17 mouse cellular contexts compared by ENCODE assay signal in genomic region chr6:138639351-138639750, GRCm38 (mm10). TPM values are rescaled to one million over a fixed set of nuclear protein-coding genes. Genes with fewer than 3 reads are reported as not detected.
"Had no signal": no experiment of that assay in that cellular context is flagged by ENCODE, and none has a peak within 500 bp of the region (broad histone marks: within the 10 kb centered on the region; RNA-seq: fewer than 3 reads in every experiment).

No protein-coding gene starts in this region.

- H3K9me3 ChIP-seq: limb, embryonic 13.5 days; midbrain, embryonic 12.5 days had no signal

- DNase-seq: kidney, adult 11 months; kidney, adult 9 months; kidney, postnatal 36 days; left cerebral cortex, postnatal 4 days; lung, adult 18-20 months; thymus, adult 18-20 months; thymus, postnatal 14 days had no signal

- H3K27me3 ChIP-seq: limb, embryonic 13.5 days; midbrain, embryonic 12.5 days had no signal

- H3K9ac ChIP-seq: limb, embryonic 13.5 days; liver, embryonic 14.5 days; midbrain, embryonic 12.5 days had no signal

- H3K4me1 ChIP-seq: limb, embryonic 13.5 days; midbrain, embryonic 12.5 days had no signal

- H3K4me2 ChIP-seq: limb, embryonic 13.5 days; midbrain, embryonic 12.5 days had no signal

- H3K4me3 ChIP-seq: limb, embryonic 13.5 days; midbrain, embryonic 12.5 days had no signal

- H3K27ac ChIP-seq: kidney, postnatal 0 days; limb, embryonic 13.5 days; liver, embryonic 14.5 days; midbrain, embryonic 12.5 days; stomach, postnatal 0 days had no signal

- H3K36me3 ChIP-seq: limb, embryonic 13.5 days; midbrain, embryonic 12.5 days had no signal

RNA-seq across cellular contexts. Expression of gene Igbp1b, which starts 19.0 kb away (rescaled TPM):
- total RNA-seq: liver, adult 2 months; megakaryocyte-erythroid progenitor cell, adult 5-6 weeks had no signal
- polyA plus RNA-seq: intestine, embryonic 14.5 days; kidney, postnatal 0 days; limb, embryonic 13.5 days; liver, adult 2 months; liver, embryonic 14.5 days; lung, embryonic 16.5 days; midbrain, embryonic 12.5 days; neural tube, embryonic 14.5 days; stomach, postnatal 0 days had no signal

RNA-seq across cellular contexts. Expression of gene Lmo3, which starts 57.6 kb away (rescaled TPM):
- total RNA-seq: liver, adult 2 months; megakaryocyte-erythroid progenitor cell, adult 5-6 weeks had no signal
- polyA plus RNA-seq: liver, adult 2 months had no signal
